Mouse (Mus musculus): Measurements from ENCODE around the gene Ulk4.

Gene Ulk4

GRCm38 (mm10) chr9:121018524-121019315 is 258.3 kb downstream of the Ulk4 start:
- no peak for DNase-seq (ENCODE audit: low spot score)

GRCm38 (mm10) chr9:121015810-121016502 is 261.0 kb downstream of the Ulk4 start:
- no peak for DNase-seq (ENCODE audit: low spot score)

- no peak for DNase-seq (ENCODE audit: low spot score)
Observed at GRCm38 (mm10) chr9:121011540-121011939, 265.5 kb downstream of the Ulk4 start.

- DNase-seq (ENCODE audit: low spot score), result no peak
Observed at GRCm38 (mm10) chr9:121010544-121010943, 266.5 kb downstream of the Ulk4 start.

- DNase-seq (ENCODE audit: low spot score), result no peak
Observed at GRCm38 (mm10) chr9:121005961-121006360, 271.0 kb downstream of the Ulk4 start.

- no peak for DNase-seq (ENCODE audit: low spot score)
Observed at GRCm38 (mm10) chr9:121001681-121002540, 275.1 kb downstream of the Ulk4 start.

GRCm38 (mm10) chr9:121000641-121001320 is 276.2 kb downstream of the Ulk4 start:
- no peak for DNase-seq (ENCODE audit: low spot score)

- no peak for DNase-seq (ENCODE audit: low spot score)
Observed at GRCm38 (mm10) chr9:120998696-120999095, 278.3 kb downstream of the Ulk4 start.

- DNase-seq (ENCODE audit: low spot score), result no peak
Observed at GRCm38 (mm10) chr9:120994223-120995155, 282.5 kb downstream of the Ulk4 start.

- DNase-seq (ENCODE audit: low spot score), result no peak
Observed at GRCm38 (mm10) chr9:120993004-120993403, 284.0 kb downstream of the Ulk4 start.

GRCm38 (mm10) chr9:120991801-120992200 is 285.2 kb downstream of the Ulk4 start:
- DNase-seq (ENCODE audit: low spot score), result no peak

- DNase-seq (ENCODE audit: low spot score), result no peak
Observed at GRCm38 (mm10) chr9:120989806-120990700, 286.9 kb downstream of the Ulk4 start.

GRCm38 (mm10) chr9:120988088-120988487 is 288.9 kb downstream of the Ulk4 start:
- DNase-seq (ENCODE audit: low spot score), result no peak

GRCm38 (mm10) chr9:120986994-120987393 is 290.0 kb downstream of the Ulk4 start:
- DNase-seq (ENCODE audit: low spot score), result no peak

GRCm38 (mm10) chr9:120986255-120986654 is 290.7 kb downstream of the Ulk4 start:
- DNase-seq (ENCODE audit: low spot score), result no peak

- DNase-seq (ENCODE audit: low spot score), result no peak
Observed at GRCm38 (mm10) chr9:120985524-120985923, 291.5 kb downstream of the Ulk4 start.

GRCm38 (mm10) chr9:120985009-120985408 is 292.0 kb downstream of the Ulk4 start:
- DNase-seq (ENCODE audit: low spot score), result no peak

- no peak for DNase-seq (ENCODE audit: low spot score)
Observed at GRCm38 (mm10) chr9:120984509-120984908, 292.5 kb downstream of the Ulk4 start.

GRCm38 (mm10) chr9:120983849-120984248 is 293.1 kb downstream of the Ulk4 start:
- no peak for DNase-seq (ENCODE audit: low spot score)

- no peak for DNase-seq (ENCODE audit: low spot score)
Observed at GRCm38 (mm10) chr9:120981777-120982176, 295.2 kb downstream of the Ulk4 start.
